Mouse (Mus musculus) ES-E14 (cell line): ENCODE results near the gene Rtn3. TPM values are rescaled to one million over a fixed set of nuclear protein-coding genes. Genes with fewer than 3 reads are reported as not detected.
"Not testable (repeated sequence)": the region's sequence is repeated elsewhere in the genome, so short reads cannot be mapped to it uniquely, and the experiment has no call there.

Source experiments
- DNase-seq: peaks from one replicate; pipeline ENCODE4 v3.0.0-alpha.2; 2013; ENCODE audit warnings: low read depth, low spot score
- H3K27ac ChIP-seq: 2 replicates; pipeline ENCODE4 v1.5.1; 2012; ENCODE audit warnings: low read depth, mild to moderate bottlenecking, low read length, moderate library complexity, mixed read lengths; ENCODE audit not compliant: poor library complexity, insufficient read depth, severe bottlenecking
- H3K36me3 ChIP-seq: 2 replicates; pipeline ENCODE4 v1.6.1; 2012; ENCODE audit warnings: mild to moderate bottlenecking, low read length, moderate library complexity, mixed read lengths; ENCODE audit not compliant: control insufficient read depth, poor library complexity, insufficient read depth, severe bottlenecking
- H3K4me1 ChIP-seq, 2 experiments: fragments of 150-350 bp in 1 of 2; sonication (generic) in 1 of 2; 2 replicates each; pipeline ENCODE4 v1.6.1; 2012; ENCODE audit warnings: low read length in 2 of 2, mild to moderate bottlenecking in 1 of 2, mixed read lengths in 1 of 2; ENCODE audit not compliant: control insufficient read depth in 2 of 2, insufficient read depth in 2 of 2, poor library complexity in 1 of 2
- H3K4me3 ChIP-seq, 2 experiments: fragments of 150-350 bp in 1 of 2; sonication (generic) in 1 of 2; 2 replicates each; pipeline ENCODE4 v1.5.1; 2012; ENCODE audit warnings: low read length in 2 of 2, low read depth in 1 of 2, mild to moderate bottlenecking in 1 of 2, mixed read lengths in 1 of 2; ENCODE audit not compliant: insufficient read depth in 1 of 2, poor library complexity in 1 of 2, severe bottlenecking in 1 of 2
- H3K9ac ChIP-seq: 2 replicates; pipeline ENCODE4 v1.6.1; 2012; ENCODE audit warnings: low read depth, mild to moderate bottlenecking, low read length, mixed read lengths; ENCODE audit not compliant: poor library complexity, insufficient read depth, severe bottlenecking
- H3K9me3 ChIP-seq: fragments of 150-350 bp; sonication (generic); 2 replicates; pipeline ENCODE4 v1.6.1; 2012; ENCODE audit warnings: low read depth, mild to moderate bottlenecking, low read length; ENCODE audit not compliant: control insufficient read depth, insufficient read depth
- CHD2 ChIP-seq: IDR thresholded peaks from 2 replicates; pipeline ENCODE4 v1.6.1; 2014; ENCODE audit warnings: mild to moderate bottlenecking, low read depth, low read length, inconsistent platforms
- HCFC1 ChIP-seq: IDR thresholded peaks from 2 replicates; pipeline ENCODE4 v1.6.1; 2012; ENCODE audit warnings: low read length, inconsistent platforms, borderline replicate concordance; ENCODE audit not compliant: insufficient read depth
- MAFK ChIP-seq: IDR thresholded peaks from 2 replicates; pipeline ENCODE4 v1.6.1; 2014; ENCODE audit warnings: mild to moderate bottlenecking, low read depth, low read length, inconsistent platforms; ENCODE audit not compliant: insufficient read depth
- ZC3H11A ChIP-seq: IDR thresholded peaks from 2 replicates; pipeline ENCODE4 v1.6.1; 2012; ENCODE audit warnings: low read depth, mild to moderate bottlenecking, inconsistent platforms, low read length, borderline replicate concordance
- ZNF384 ChIP-seq: IDR thresholded peaks from 2 replicates; pipeline ENCODE4 v1.6.1; 2012; ENCODE audit warnings: low read depth, low read length, inconsistent platforms
- in situ Hi-C, 2 experiments: fragments of 600-800 bp; cut with MboI; formaldehyde crosslinking; loops; one replicate each; pipeline ENCODE4 v1.15.1; 2025; ENCODE audit warnings: low sequenced_read_pairs in 2 of 2, inconsistent platforms in 1 of 2; ENCODE audit not compliant: unreplicated experiment in 2 of 2
- total RNA-seq: library from RNA; depleted of rRNA; stranded (reverse); fragments of 300-350 nt; gene quantifications from 2 replicates; pipeline ENCODE4 v1.2.3, GENCODE M21; 2012

Gene Rtn3
- total RNA-seq, 1 experiment: 70.5 TPM

DNA sequence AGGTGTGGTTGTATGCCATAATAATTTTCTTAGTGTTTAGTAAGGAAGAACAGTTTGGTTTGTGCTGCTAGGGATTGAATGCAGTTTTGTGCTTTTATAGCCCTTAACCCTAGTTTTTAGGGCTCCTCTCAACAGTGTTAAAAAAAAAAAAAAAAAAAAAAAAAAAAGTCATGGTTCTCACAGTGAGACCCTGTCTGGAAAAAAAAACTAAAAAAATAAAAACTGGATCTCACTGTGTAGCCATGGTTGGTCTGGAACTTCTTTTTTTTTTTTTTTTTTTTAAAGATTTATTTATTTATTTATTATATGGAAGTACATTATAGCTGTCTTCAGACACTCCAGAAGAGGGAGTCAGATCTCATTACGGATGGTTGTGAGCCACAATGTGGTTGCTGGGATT lies 13.0 kb upstream of the Rtn3 start:
- DNase-seq, H3K36me3 ChIP-seq, H3K4me1 ChIP-seq, H3K9ac ChIP-seq, H3K27ac ChIP-seq, in situ Hi-C loops, H3K9me3 ChIP-seq: not testable (repeated sequence)
- H3K4me3 ChIP-seq: peak overlapping the region in 1 of 2 experiments; percentile 84; a peak in 1 of 4 replicates
- TF ChIP-seq ZNF384: peak; percentile 83

DNA sequence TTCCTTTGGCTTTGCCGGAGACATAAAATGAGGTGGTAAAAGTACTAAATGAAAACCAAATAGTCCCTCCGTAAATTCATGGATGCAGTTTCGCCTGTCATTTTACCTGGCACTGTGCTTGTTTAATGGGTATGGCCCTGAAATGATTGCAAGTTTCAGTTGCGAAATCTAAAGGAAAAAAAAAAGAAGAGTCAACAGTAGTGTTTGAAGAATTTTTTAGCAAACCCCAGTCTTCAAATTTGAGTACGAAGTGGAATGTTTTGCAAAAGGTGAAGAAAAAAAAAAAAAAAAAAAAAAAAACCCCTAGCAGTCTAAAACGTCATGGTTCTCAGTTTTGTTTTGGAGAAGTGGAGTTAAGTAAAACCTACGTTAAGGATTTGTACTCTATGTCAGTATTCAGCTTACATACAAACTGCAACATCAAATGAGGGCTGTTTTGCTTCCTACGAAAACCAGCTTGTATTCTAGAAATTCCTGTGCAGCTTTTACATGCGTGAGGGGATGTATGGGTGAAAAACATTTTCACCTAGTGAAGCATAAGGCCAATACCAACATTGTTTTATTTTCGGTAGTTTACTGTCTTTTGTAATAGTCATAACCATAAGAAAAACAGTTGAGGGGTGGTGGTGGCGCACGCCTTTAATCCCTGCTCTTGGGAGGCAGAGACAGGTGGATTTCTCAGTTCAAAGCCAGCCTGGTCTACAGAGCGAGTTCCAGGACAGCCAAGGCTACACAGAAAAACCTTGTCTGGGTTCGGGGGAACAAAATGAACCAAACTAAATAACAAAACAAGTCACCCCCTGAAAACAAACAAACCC lies 12.3 kb upstream of the Rtn3 start:
- Histone ChIP-seq H3K4me1 (no peaks in the 10 kb centered on the region), H3K36me3 (no peaks in the 10 kb centered on the region), H3K9ac (peak overlapping the region; percentile 38; the same call in 1 of the 2 replicates), H3K9me3 (no peaks in the 10 kb centered on the region), H3K4me3 (peak overlapping the region; percentile 84 to 87), H3K27ac (no peak overlapping the region; the same call in 1 of the 2 replicates)
- TF ChIP-seq CHD2 (no peak), HCFC1 (no peak), MAFK (no peak), ZNF384 (peak; percentile 74), ZC3H11A (no peak)
- in situ Hi-C loops: no loop called here
- DNase-seq: no peak

DNA sequence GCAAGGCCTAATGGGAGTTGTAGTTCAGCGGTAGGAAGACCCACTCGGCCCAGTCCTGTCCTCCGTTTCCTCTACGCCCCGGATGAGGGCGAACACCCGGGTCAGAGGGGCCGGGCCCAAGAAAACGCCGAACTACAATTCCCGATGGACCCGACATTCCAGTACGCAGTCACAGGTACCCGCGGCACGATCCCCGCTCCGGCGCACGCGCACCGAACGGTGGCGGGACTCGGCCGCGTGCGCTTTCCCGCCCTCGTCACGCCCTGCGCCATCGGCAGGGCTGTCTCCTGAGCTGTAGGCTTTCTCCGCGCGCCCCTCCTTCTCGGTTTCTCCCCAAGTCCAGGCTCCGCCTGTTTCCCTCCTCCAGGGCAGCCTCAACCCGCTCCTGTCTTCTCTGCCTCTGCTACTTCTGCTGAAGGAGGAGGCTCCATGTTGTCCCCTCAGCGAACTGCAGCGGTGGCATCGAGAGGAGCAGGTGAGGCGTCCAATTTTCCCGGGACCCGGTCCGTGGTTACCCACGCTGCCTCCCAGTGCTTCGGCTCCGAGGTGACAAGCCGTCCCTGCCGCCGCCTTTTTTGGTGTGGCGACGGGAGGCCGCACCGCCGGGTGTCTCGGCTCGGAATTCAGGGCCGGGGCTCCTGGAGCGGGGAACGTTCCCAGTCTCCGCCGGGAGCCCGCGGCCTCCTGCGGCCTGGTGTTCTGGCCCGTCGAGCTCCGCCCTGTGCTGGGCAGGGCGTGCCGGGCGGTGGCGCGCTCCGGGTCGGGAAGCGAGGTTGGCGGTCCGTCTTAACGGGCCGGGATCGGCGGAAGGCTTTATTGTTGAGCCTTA lies 11.3 kb upstream of the Rtn3 start:
- H3K4me1 ChIP-seq: no peaks in the 10 kb centered on the region
- no peaks in the 10 kb centered on the region for H3K36me3 ChIP-seq
- in situ Hi-C loops: no loop called here
- H3K9ac ChIP-seq: peak overlapping the region; percentile 94
- H3K9me3 ChIP-seq: no peaks in the 10 kb centered on the region
- H3K27ac ChIP-seq: peak overlapping the region; percentile 83
- DNase-seq: peak; percentile 92
- H3K4me3 ChIP-seq: peak overlapping the region; percentile 84 to 87
- TF ChIP-seq ZNF384 (peak; percentile 96), ZC3H11A (no peak), HCFC1 (peak; percentile 96)

DNA sequence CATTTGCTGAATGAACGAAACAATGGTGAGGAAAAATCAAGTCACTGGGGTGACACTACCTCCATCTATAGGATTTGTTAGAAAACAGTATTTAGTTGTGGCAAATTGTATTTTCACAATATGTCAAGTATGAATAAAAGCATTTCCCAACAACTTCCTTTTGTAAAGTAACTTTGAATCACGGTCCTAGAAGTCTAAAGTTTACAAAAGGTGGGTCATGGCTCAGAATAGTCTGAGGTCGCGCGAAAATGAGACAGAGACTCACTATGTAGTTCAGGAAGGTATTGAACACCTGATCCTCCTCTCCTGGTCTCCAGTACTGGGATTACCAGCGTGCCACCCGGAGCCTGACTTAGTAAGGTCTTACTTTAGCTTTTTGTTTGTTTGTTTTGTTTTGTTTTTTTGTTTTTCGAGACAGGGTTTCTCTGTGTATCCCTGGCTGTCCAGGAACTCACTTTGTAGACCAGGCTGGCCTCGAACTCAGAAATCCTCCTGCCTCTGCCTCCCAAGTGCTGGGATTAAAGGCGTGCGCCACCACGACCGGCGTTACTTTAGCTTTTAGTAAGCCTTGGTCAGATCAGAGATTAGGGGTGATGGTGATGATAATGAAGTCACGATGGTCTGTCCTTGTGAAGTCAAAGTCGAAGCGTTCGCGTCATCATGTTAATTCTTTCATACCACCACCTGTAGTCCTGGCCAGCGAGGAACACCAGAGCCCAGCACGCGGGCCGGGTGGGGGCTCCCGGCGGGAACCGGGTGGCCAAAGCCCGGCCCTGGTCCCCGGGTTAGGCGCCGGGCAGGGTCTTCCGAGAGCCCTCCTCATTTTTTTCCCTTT lies 10.5 kb upstream of the Rtn3 start, which contains the start of gene Atl3:
Gene Atl3, plus strand, starts transcription at position 689 of the 835 bp plus-strand sequence.
- DNase-seq: peak; percentile 42
- no peaks in the 10 kb centered on the region for H3K4me1 ChIP-seq
- TF ChIP-seq MAFK: no peak
- TF ChIP-seq HCFC1: no peak
- no peak for TF ChIP-seq CHD2
- no peaks in the 10 kb centered on the region for H3K36me3 ChIP-seq
- H3K9ac ChIP-seq: peak within 1 kb of the TSS; percentile 94
- H3K27ac ChIP-seq: peak within 1 kb of the TSS; percentile 83
- in situ Hi-C loops: no loop called here
- no peaks in the 10 kb centered on the region for H3K9me3 ChIP-seq
- peak within 1 kb of the TSS; percentile 84 to 87 for H3K4me3 ChIP-seq
